Mouse (Mus musculus): ENCODE results near the gene Efcc1.

The Efcc1 gene

DNA sequence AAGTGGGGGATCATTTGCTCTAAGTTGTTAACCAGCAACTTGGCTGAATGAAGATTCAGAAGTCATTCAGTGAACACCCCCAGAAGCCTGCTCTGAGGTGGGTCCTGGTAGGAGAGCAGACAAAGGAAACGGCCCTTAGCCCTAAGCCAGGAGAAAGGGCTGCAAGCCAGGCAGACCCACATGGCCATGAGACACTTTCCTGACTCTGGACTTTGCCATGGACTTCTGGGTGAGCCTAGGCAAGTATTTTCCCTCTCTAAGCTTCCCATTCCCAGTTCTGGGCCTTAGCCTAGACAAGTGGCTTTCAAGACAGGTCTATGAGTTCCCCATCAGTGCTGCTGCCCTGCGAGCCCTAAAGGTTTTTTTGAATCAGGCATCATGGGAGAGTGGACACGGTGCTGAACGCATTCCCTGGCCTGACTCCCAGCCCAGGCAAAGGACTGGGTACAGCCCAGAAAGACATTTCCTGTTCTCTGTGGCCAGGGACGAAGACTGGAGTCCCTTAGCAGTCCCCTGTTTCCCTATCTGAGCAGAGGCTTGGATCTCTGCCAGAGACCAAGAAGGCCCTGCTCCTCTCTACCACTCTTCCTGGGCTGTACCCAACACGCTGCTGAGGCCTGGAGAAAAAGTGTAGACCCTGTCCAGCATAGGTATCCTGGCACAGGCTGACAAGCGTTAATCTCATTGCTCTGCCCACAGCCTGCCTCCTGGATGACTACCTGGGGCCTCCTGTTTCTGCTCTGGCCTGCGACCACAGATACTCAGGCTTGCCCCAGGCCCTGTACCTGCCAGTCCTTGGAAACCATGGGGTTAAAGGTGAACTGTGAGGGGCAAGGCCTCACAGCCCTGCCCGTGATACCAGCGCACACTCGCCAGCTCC lies 47.9 kb downstream of the Efcc1 start:
- DNase-seq (ENCODE audit: low spot score in 2 of 2): peak; percentile 17 to 51

DNA sequence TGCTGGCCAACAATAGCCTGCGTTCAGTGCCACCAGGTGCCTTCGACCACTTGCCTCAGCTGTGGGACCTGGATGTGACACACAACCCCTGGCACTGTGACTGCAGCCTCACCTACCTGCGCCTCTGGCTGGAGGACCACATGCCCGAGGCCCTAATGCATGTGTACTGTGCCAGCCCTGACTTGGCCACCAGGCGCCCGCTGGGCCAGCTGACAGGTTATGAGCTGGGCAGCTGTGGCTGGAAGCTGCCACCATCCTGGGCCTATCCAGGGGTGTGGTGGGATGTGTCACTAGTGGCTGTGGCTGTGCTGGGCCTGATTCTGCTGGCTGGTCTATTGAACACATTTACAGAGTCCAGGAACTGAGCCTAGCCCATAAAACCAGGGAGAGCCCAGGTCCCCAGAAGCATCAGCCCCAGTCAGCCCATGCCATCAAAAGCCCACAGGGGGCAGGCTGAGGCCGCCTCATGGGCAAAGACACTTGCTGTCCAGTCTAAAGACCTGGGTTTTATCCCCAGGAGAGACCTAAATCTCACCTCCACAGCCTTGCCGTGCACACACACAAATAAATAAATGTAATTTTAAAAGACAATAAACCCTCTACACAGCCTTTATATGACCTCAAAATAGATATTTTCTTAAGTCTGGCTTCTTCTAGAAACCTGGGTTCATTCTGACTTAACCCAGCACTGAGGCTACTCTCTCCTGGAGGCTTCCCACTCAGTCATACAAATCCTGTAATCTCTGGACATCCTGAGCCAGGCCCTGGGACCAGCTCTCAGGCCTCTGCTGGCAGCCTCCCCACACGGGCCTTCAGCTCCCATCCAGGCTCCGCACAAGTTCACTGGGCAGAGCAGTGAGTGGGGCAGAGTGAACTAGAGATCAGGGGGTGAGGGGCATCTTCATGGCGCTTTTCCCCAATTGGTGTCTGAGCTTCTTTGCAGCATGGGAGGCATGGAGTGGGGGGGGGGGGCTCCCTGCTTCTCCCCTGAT lies 48.8 kb downstream of the Efcc1 start:
- peak; percentile 13 to 55 for DNase-seq (ENCODE audit: low spot score in 2 of 2)

DNA sequence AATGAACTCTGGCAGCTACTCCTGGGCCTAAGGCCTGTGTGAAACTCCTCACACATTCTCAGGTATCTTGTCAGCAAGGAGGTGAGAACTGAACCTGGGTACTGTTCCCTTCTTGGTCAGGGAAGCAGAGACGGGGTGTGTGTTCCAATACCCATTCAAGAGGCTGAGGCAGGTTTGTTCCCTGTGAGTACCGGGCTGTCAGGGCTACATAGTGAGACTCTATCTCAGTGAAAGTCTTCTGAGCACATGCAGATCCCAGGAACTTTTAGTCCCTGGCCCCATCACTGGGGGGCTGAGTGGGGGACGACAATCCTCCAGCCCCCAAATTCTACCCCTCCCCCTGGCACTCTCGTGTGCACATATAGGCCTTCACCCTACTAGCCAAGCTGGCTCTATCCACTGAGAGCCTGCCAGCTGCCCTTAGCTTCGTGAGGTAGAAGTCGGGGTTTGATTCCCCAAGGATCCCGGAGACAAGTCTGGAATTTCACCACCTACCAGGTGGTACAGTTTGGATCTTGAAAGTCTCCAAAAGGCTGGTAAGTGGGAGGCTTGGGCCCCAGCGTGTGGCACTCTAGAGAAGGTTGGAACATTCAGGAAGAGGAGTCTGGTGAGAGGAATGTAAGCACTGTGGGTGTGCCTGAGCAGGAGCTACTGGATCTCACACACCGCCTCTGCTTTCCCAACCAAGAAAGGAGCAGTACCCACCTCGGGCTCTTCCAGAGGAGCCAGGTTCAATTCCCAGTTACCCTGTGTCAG lies 50.1 kb downstream of the Efcc1 start:
- DNase-seq (ENCODE audit: low spot score in 2 of 2): peak; percentile 12 to 52

DNA sequence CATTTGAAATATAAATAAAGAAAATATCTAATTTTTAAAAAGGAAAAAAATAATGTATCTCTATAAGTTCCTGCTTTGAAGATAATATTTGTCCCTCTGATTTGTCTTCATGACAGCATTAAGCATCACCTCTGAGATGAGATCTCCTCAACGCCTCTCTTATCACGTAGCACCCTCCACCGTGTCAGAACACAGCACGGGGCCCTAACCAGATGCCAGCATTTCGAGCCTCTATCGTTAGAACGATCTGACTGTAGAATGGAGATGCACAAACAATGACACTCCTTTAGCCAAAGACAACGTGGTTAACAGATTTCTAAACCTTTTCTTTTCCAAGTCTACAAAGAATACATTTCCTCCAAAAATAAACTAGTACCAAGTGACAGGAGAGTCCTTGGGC lies 53.4 kb downstream of the Efcc1 start:
- DNase-seq (ENCODE audit: low spot score in 2 of 2): no peak

DNA sequence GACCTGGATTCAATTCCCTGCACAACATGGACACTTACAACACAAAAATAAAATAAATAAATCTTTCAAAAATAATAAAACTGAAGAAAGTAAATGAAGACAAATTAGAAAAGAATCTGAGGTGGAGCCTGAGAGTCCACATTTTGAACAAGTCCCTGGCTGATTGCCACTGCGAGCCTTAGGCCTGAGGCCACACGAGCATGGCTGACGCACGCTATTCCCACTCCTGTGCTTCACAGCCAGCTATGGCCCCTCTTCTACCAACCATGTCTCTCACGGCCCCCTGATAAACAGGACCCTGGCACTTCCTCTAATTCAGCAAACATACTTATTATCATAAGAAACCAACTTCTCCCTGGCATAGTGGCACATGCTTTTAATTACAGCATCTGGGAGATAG lies 56.0 kb downstream of the Efcc1 start:
- DNase-seq (ENCODE audit: low spot score in 2 of 2): no peak

DNA sequence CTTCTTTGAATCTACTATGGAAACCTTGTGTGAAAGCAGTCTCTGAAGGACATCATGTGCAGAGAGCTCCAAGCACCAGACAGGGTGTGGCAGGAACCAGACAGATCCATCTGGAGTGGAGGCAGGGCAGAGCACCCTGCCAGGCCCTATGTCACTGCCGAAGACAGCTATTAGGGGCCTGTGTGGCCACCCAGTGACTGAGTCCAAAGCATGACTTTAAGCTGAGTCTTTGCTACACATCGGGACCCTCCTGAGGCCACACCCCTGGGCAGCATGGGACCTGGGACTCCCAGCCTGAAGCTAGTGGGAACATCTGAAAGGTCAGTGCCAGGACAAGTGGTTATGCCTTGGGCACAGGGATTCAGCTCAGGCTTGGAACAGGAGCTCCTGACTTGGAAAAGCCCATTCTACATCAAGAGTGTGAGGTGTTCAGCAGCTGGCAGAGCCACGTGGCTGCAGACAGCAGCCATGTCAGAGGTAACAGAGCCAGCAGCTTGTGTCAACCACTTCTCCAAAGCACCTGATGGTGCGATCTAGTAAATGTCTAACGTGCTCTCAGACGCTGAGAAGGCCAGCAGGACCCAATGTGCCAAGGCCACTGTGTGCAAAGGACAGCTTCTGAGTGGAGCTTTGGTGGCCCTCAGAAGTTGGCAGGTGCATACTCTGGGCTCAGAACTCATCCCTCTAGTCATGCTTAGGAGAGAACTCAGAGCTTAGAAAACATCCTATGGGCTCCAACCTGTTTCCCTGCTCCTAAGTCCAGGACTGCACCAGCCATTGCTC lies 56.6 kb downstream of the Efcc1 start:
- DNase-seq (ENCODE audit: low spot score in 2 of 2): no peak

DNA sequence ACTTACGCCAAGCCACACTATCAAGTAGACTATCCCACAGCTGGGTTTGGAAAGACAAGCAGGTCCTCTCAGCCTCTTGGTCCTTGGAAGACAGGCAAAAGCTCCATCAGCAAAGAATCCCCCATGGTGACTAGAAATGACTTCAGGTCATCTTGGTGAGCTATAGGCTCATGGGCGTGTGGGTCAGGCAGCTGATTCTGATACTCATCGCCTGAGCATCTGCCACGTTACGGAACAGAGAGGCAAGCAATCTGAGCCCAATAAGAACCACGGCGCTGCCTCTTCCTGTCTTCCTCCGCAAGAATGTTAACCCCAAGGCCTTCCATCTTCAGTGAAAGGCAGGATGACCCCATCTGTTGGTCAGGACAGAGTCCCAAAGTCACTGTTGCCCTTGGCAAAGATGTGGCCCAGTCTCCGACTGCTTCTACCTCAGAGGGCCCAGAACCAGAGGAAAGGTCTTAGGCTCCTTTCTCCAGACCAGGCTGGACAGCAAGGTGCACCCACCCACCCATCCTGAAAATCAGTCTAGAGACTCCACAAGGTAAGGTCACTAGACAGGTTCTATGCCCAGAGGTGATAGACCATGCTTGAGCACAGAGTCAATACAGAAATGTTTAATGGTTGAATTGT lies 57.7 kb downstream of the Efcc1 start:
- DNase-seq (ENCODE audit: low spot score in 2 of 2): no peak

DNA sequence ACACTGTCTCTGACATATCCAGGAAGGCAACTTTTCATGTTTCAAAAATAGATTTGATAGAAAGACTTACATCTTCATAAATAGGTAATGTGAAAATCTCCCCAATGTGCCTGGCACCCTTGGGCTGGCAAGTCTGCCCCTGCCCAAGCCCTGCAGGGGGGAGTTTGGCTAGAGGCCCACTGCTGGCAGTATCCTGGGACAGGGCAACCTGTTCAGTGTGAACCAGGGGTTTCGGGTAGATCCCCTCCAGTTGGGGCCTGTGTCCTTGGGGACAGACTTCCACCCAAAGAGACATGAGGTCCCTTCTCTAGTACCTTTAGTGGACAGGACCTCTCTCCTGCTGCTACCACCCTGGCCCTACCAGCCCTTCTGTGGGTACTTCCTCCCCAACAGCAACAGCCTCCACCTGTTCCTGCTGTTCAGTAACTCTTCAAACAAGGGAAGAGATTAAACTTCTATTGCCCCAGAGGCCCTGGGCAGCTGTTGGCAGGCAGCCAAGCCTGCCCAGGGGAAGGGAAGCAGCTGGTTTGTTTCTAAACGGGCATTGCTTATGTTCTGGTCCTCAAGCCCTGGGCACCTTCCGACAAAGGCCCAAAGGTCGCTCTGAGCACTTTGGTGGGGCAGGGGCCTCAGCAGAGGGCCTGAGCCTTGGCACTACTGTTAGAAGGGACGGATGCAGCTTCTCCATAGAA lies 58.4 kb downstream of the Efcc1 start:
- DNase-seq (ENCODE audit: low spot score in 2 of 2): peak in 1 of 2 experiments; percentile 45

DNA sequence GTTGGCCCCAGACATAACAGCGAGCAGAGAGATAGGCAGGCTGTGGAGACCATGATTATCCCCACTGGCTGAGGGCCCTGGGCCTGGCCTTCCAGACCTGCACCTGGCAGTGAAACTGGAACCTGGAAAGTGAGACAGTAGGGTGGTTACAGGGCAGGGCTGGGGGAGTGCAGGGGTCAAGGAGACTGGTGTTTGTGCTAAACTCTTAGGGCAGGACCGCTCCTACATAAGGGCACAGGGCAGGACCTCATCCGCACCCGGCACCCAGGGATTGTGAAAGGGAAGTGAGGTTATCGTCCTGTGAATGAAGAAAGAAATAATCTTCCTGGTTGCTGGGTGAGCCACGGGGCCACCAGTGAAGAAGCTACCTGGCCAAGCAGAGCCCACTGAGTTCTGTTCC lies 59.1 kb downstream of the Efcc1 start:
- no peak for DNase-seq (ENCODE audit: low spot score in 2 of 2)

DNA sequence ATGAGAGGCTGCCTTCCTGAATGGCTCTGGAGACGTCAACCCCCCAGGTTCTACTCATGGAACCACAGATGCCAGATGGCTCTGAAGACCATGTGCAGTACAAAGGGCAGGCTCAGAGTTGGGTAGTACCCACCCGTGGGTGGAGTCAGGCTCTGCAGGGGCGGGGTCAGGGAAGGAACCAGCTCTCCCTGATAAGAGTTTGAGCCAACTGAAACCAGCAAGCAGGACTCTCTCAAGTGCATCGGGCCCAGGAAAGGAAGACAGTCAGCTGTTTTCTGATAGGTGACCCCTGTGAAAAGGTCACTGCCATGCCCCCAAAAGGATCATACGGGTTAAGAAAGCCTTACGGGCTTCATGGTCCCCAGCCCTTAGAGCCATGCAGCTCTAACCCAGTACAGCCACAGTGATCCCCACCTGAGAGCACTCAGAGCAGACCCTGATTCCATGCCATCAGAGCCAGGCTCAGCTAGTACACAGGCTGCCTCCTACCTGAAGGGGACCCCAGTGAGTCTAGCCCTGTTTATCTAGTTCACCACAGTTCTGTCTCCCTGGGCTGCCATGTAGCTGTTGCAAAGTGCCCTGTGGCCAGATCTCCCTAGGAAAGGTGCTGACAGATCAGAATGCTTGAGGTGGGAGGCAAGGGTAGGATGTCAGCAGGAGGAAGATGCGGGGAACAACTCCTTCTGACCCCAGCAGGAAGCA lies 60.3 kb downstream of the Efcc1 start:
- peak in 1 of 2 experiments; percentile 57 for DNase-seq (ENCODE audit: low spot score in 2 of 2)

DNA sequence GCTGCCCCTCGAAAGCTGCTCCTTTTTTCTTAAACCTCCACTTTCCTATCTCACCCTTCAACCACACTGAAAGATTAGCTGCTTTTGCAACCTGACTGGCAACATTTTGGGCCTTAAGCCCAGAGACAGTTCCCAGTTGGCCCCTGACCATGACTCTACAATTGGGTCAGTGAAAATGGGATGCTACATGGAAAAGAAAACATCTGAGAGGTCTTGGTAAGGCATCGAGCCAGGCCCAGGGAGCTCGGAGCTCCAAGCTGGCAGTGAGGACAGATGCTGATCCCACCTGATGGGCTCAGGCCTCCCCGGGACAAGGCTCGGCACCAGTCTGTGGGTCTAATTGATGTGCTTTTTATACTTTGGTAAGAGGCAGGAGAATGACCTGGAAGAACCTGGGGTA lies 61.2 kb downstream of the Efcc1 start:
- DNase-seq (ENCODE audit: low spot score in 2 of 2): peak in 1 of 2 experiments; percentile 51

DNA sequence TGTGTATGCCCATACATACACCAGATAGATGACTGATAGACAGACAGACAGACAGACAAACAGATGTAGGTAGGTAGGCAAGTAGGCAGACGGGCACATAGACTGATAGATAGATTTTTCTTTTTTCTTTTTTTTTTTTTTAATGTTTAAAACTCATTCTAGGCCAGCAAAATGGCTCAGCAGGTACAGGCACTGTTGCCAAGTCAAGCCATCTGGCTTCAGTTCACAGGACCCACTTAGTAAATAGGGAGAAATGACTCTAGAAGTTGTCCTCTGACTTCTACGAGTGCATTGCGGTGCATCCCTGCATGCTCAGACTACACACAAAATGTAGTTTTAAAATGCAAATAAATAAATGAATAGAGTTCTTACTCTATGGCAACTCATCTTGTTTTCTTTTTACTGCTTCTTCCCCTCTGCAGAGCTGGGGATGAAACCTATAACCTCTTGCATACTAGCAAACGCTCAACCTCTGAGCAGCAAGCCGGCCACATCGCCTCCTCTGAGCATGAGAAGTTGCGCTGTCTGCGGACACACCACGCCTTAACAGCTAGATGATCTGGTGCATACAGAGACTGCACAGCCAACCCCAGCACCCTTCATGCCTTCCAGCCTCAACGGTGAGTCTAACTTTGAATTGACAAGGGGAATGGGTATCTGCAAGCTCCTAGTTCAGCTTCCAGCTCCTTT lies 63.3 kb downstream of the Efcc1 start:
- DNase-seq (ENCODE audit: low spot score in 2 of 2): peak in 1 of 2 experiments; percentile 49

DNA sequence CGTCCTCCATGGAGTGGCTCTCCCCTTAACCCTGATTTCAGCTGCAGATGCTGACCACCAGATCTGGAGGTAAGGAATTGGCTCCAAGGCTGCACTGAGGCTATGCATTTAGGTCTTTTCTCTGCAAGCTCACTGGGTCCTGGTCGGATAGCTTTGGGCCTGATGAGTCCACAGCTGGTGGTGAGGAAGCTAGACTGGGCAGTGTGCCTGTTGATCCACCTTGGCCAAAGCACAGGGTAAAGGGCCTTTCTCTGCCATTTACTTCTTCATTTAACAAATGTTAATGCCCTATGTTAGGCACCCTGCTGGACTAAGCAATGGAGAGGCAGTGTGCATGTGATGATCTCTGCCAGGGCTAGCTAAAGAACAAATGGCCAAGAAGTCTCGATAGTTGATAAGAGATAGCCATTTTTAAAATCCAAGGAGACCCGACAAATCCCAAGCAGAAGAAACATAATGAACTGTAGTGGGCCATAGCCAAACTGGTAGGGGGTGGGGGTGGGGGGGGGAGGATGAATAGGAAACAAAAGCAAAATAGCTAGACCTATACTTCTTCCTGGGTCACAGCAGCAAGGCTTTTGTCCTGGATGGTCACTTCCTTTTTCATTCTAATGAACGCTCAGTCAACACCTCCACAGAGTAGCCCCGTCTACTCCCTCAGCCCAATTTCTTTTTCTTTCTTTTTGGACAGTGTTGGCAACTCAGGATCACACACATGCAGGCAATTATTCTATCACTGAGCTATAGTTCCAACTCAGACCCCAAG lies 64.9 kb downstream of the Efcc1 start:
- DNase-seq (ENCODE audit: low spot score in 2 of 2): peak in 1 of 2 experiments; percentile 39

DNA sequence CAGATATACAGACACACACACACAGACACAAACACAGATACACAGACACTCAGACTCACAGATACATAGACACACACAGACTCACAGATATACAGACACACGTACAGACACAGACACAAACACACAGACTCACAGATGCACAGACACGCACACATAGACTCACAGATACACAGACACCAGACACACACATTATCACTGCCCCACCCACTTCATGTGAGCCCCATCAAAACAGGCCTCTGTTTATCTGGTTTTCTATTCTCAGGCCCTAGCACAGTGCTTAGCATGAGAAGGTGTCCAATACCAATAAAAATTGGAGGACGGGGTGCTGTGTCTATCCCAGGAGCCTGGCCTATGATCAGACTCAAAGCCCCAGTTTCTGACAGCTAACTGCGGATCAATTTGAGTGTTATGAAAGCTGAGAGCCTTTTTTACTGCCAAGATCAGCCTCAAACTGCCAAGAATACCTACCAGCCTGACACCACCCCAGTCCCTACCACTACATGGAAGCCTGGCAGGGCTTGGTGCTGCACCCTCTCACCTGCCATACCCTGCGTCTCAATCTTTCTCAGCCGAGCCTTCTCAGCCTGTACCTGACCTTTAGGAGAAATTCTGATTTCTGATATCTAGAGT lies 65.7 kb downstream of the Efcc1 start:
- peak in 1 of 2 experiments; percentile 33 for DNase-seq (ENCODE audit: low spot score in 2 of 2)

DNA sequence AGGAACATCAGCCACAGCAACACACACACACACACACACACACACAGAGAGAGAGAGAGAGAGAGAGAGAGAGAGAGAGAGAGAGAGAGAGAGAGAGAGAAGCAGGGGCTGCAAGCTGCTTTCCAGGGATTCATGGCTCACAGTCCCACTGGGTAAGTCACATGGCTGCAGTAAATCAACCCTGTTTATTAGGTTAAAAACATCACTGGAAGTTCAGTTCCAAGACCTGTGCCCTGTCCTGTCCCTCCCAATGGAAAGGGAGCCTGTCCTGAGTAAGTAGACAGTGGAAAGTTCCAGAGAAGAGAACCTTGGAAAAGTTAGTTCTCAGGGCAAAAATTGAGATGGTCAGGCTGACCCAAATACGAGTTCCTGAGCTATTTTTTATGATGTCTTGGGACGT lies 66.7 kb downstream of the Efcc1 start:
- DNase-seq (ENCODE audit: low spot score in 2 of 2): no peak

DNA sequence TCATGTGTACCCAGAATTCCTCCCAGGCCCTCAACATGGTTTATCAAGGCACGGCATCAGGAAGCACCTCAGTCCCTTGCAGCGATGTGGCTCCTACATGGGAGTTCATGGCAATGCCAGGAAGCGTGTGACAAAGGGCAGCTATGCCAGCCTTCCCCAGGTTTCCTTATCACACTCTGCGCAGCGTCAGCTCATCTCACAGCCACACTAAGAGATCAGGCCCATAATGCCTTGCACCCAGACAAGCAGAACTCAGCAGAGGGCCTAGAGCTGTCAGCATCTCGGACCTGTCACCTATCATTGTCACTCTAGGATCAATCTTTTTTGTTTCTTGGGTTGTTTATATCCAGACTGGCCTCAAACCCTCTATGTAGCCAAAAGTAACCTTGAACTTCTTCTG lies 68.9 kb downstream of the Efcc1 start:
- DNase-seq (ENCODE audit: low spot score in 2 of 2): no peak

DNA sequence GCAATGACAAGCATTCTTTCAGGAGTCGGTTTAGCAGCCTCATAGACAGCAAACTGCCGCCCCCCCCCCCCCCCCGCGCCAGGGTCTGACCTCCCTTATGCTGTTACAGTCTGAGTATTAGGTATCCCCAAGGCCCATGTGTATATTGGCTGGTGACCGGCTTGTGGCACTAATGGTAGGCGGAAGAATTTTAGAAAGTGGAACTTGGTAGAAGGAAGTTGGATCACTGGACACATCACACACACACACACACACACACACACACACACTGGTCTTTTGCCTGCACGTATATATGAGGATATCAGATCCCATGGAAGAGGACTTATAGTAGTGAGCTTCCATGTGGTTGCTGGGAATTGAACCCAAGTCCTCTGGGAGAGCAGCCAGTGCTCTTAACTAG lies 71.8 kb downstream of the Efcc1 start:
- DNase-seq (ENCODE audit: low spot score in 2 of 2): peak in 1 of 2 experiments; percentile 47
